Mouse (Mus musculus) lung, postnatal 0 days (tissue): ENCODE measurements around the gene Gm20479.

ENCODE experiments used
- CTCF ChIP-seq: IDR thresholded peaks from 2 replicates; pipeline ENCODE4 v1.5.1; 2016; ENCODE audit warnings: antibody characterized with exemption, mild to moderate bottlenecking
- EP300 ChIP-seq: IDR thresholded peaks from 2 replicates; pipeline ENCODE4 v1.6.1; 2016; ENCODE audit warnings: antibody characterized with exemption, mild to moderate bottlenecking, control low read depth

- TF ChIP-seq CTCF: no peak
- TF ChIP-seq EP300: no peak
Observed at GRCm38 (mm10) chr7:27319411-27319810, 37.8 kb downstream of the Gm20479 start.
